19 mouse cellular contexts compared by ENCODE assay signal in the genomic region with DNA sequence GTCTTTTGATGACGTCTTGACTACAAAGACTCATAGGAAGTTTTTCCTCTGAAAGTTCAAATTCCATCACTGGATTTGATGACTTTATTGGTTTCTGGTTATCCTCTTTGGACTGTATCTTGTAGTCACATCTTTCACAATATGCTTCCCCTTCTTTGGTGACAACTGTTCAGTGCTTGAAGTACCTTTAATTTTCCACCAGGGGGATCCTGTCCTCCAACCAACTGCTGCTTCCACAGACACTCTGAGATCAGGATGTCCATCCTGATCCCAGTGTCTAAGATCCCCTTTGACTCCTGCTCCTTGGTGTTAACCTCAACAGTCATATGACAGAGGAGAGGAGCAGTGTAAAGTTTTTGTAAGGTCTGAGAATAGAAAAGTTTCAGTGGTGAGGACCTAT. TPM values are rescaled to one million over a fixed set of nuclear protein-coding genes. Genes with fewer than 3 reads are reported as not detected.
DNase-seq lines count a peak whose midpoint lies in the region; ATAC-seq and TF ChIP-seq lines count a peak whose summit lies in the region.
"Not testable (repeated sequence)": the region's sequence is repeated elsewhere in the genome, so short reads cannot be mapped to it uniquely, and the experiment has no call there.
"Had no signal": no experiment of that assay in that cellular context is flagged by ENCODE, and none has a peak within 500 bp of the region (broad histone marks: within the 10 kb centered on the region; RNA-seq: fewer than 3 reads in every experiment).

No protein-coding gene starts in this region.

- H3K27ac ChIP-seq in heart, adult 2 months; intestine, postnatal 0 days (ENCODE audit: low read depth, low read length); liver, postnatal 0 days (ENCODE audit: low read depth); stomach, postnatal 0 days (replicated peaks): not testable (repeated sequence)

- not testable (repeated sequence) for H3K4me2 ChIP-seq in intestine, postnatal 0 days (replicated peaks; ENCODE audit: low read depth); liver, postnatal 0 days (ENCODE audit: low read depth, low read length); stomach, postnatal 0 days (replicated peaks; ENCODE audit: low read depth)

- 87% methylated on average over 1 of the region's 1 CpGs for WGBS in heart, adult 2 months
- 78% methylated on average over 1 of the region's 1 CpGs for WGBS in intestine, postnatal 0 days
- WGBS in liver, postnatal 0 days (ENCODE audit: insufficient replicate concordance), result 57% methylated on average over 1 of the region's 1 CpGs
- 79% methylated on average over 1 of the region's 1 CpGs for WGBS in stomach, postnatal 0 days

- TF ChIP-seq EP300 in heart, adult 2 months (IDR thresholded peaks at IDR 0.05; ENCODE audit: insufficient read depth, low read depth, low read length); liver, postnatal 0 days (IDR thresholded peaks at IDR 0.05; ENCODE audit: low read depth); stomach, postnatal 0 days (optimal IDR thresholded peaks at IDR 0.05): not testable (repeated sequence)

- not testable (repeated sequence) for H3K27me3 ChIP-seq in heart, adult 2 months (ENCODE audit: control insufficient read depth, insufficient read depth, low read length); intestine, postnatal 0 days (replicated peaks; ENCODE audit: control insufficient read depth, insufficient read depth, low read length); liver, postnatal 0 days (ENCODE audit: insufficient read depth, low read length); stomach, postnatal 0 days (ENCODE audit: control insufficient read depth, insufficient read depth, low read length)

- peak; percentile 35 for TF ChIP-seq CTCF in heart, adult 2 months (IDR thresholded peaks at IDR 0.05)
- TF ChIP-seq CTCF in intestine, postnatal 0 days (IDR thresholded peaks at IDR 0.05; ENCODE audit: low read depth), result peak; percentile 54
- peak; percentile 40 for TF ChIP-seq CTCF in liver, postnatal 0 days (IDR thresholded peaks at IDR 0.05; ENCODE audit: low read depth)
- peak; percentile 56 for TF ChIP-seq CTCF in stomach, postnatal 0 days (IDR thresholded peaks at IDR 0.05; ENCODE audit: low read depth)

- H3K4me3 ChIP-seq in heart, adult 2 months; intestine, postnatal 0 days (ENCODE audit: low read depth, low read length); liver, postnatal 0 days (ENCODE audit: low read depth, low read length); stomach, postnatal 0 days (ENCODE audit: low read depth, low read length): not testable (repeated sequence)

- H3K4me1 ChIP-seq in heart, adult 2 months (ENCODE audit: control insufficient read depth, insufficient read depth, low read length); intestine, postnatal 0 days (replicated peaks; ENCODE audit: control insufficient read depth, insufficient read depth, low read length); liver, postnatal 0 days (ENCODE audit: insufficient read depth); stomach, postnatal 0 days (replicated peaks; ENCODE audit: control insufficient read depth, insufficient read depth): not testable (repeated sequence)

- not testable (repeated sequence) for H3K79me2 ChIP-seq in heart, adult 2 months (replicated peaks; ENCODE audit: control insufficient read depth, insufficient read depth, low read length)

- intact Hi-C loops in heart, adult 2 months (cut with DNase I), result not testable (repeated sequence)

- not testable (repeated sequence) for H3K9me3 ChIP-seq in intestine, postnatal 0 days (ENCODE audit: control insufficient read depth); liver, postnatal 0 days (ENCODE audit: low read length); stomach, postnatal 0 days (ENCODE audit: control insufficient read depth, low read length)

- not testable (repeated sequence) for H3K9ac ChIP-seq in heart, adult 2 months (ENCODE audit: low read depth, low read length); intestine, postnatal 0 days (ENCODE audit: low read depth, low read length); liver, postnatal 0 days (replicated peaks); stomach, postnatal 0 days (ENCODE audit: low read length)

- peak; percentile 3 for DNase-seq in CD4-positive, CD25-positive, alpha-beta regulatory T cell, adult 2 months (ENCODE audit: low read depth, low spot score)
- DNase-seq in heart, adult 2 months; liver, postnatal 0 days; stomach, postnatal 0 days (ENCODE audit: low spot score): not testable (repeated sequence)

- ATAC-seq in common myeloid progenitor, adult 5-6 weeks (replicated peaks; ENCODE audit: low read depth, poor library complexity, severe bottlenecking), result peak; percentile 78
- not testable (repeated sequence) for ATAC-seq in intestine, postnatal 0 days; liver, postnatal 0 days; stomach, postnatal 0 days (ENCODE audit: low FRiP score, low TSS enrichment)
- ATAC-seq in megakaryocyte progenitor cell, adult 5-6 weeks (replicated peaks; ENCODE audit: poor library complexity), result peak; percentile 58

- TF ChIP-seq POLR2A in heart, adult 2 months (IDR thresholded peaks at IDR 0.05; ENCODE audit: insufficient read depth, low read depth, low read length), result not testable (repeated sequence)

- not testable (repeated sequence) for H3K36me3 ChIP-seq in heart, adult 2 months (ENCODE audit: control insufficient read depth, insufficient read depth, low read length); intestine, postnatal 0 days (ENCODE audit: control insufficient read depth, insufficient read depth); liver, postnatal 0 days (replicated peaks; ENCODE audit: insufficient read depth, low read length); stomach, postnatal 0 days (ENCODE audit: control insufficient read depth, insufficient read depth, low read length)

RNA-seq across cellular contexts. Expression of a gene that starts 21.8 kb away (rescaled TPM):
- 0.69 and 0.82 TPM in 2 replicates for total RNA-seq in common myeloid progenitor, adult 5-6 weeks (2017)
- under 1 TPM; 0.20 to 0.29 TPM for total RNA-seq in heart, adult 2 months (2021)
- polyA plus RNA-seq in heart, adult 2 months (2012; rRNA removed), result 0.29 and 0.41 TPM in 2 replicates
- polyA plus RNA-seq in intestine, postnatal 0 days (2015; fragmentation: Nextera tagmentation; extraction: Ambion mirVana), result 0.30 TPM in 2 replicates
- 0.43 TPM in 2 replicates for polyA plus RNA-seq in liver, postnatal 0 days (2015; fragmentation: Nextera tagmentation; extraction: Ambion mirVana)
- total RNA-seq in megakaryocyte progenitor cell, adult 5-6 weeks (2015), result 4.7 and 5.5 TPM in 2 replicates
- 0.87 and 1.4 TPM in 2 replicates for total RNA-seq in megakaryocyte progenitor cell, adult 5-6 weeks (2017)
- 0.64 and 0.70 TPM in 2 replicates for polyA plus RNA-seq in stomach, postnatal 0 days (2015; fragmentation: Nextera tagmentation; extraction: Ambion mirVana)

RNA-seq across cellular contexts. Expression of a gene that starts 36.0 kb away (rescaled TPM):
- total RNA-seq in common myeloid progenitor, adult 5-6 weeks (2017), result not detected in 2 replicates
- total RNA-seq in heart, adult 2 months (2021), result not detected
- not detected in 2 replicates for polyA plus RNA-seq in heart, adult 2 months (2012; rRNA removed)
- not detected in 2 replicates for polyA plus RNA-seq in intestine, postnatal 0 days (2015; fragmentation: Nextera tagmentation; extraction: Ambion mirVana)
- polyA plus RNA-seq in liver, postnatal 0 days (2015; fragmentation: Nextera tagmentation; extraction: Ambion mirVana), result not detected in 2 replicates
- total RNA-seq in megakaryocyte progenitor cell, adult 5-6 weeks (2015), result not detected in 2 replicates
- total RNA-seq in megakaryocyte progenitor cell, adult 5-6 weeks (2017), result not detected in 2 replicates
- polyA plus RNA-seq in stomach, postnatal 0 days (2015; fragmentation: Nextera tagmentation; extraction: Ambion mirVana), result not detected in 2 replicates
- total RNA-seq: adrenal gland, postnatal 10 days; adrenal gland, postnatal 4 days; ES-E14; gastrocnemius, adult 18-20 months; gastrocnemius, postnatal 25 days; heart, postnatal 14 days had no signal
- polyA plus RNA-seq: embryonic facial prominence, embryonic 13.5 days; forebrain, embryonic 12.5 days; forebrain, embryonic 16.5 days; heart, embryonic 14.5 days; hindbrain, embryonic 10.5 days; intestine, embryonic 16.5 days had no signal

RNA-seq across cellular contexts. Expression of a gene that starts 51.9 kb away (rescaled TPM):
- 127 TPM in 2 replicates for total RNA-seq in common myeloid progenitor, adult 5-6 weeks (2017)
- total RNA-seq in heart, adult 2 months (2021), result 100 to 1,000 TPM; 153 to 156 TPM
- 29.6 and 71.5 TPM in 2 replicates for polyA plus RNA-seq in heart, adult 2 months (2012; rRNA removed)
- polyA plus RNA-seq in intestine, postnatal 0 days (2015; fragmentation: Nextera tagmentation; extraction: Ambion mirVana), result 132 and 157 TPM in 2 replicates
- 71.6 and 73.2 TPM in 2 replicates for polyA plus RNA-seq in liver, postnatal 0 days (2015; fragmentation: Nextera tagmentation; extraction: Ambion mirVana)
- 111 and 140 TPM in 2 replicates for total RNA-seq in megakaryocyte progenitor cell, adult 5-6 weeks (2015)
- total RNA-seq in megakaryocyte progenitor cell, adult 5-6 weeks (2017), result 135 and 142 TPM in 2 replicates
- polyA plus RNA-seq in stomach, postnatal 0 days (2015; fragmentation: Nextera tagmentation; extraction: Ambion mirVana), result 79.1 and 84.4 TPM in 2 replicates
